Mouse (Mus musculus) kidney, postnatal 25 days (tissue): ENCODE results near the gene Ddx51.

Experiments used
- DNase-seq, 2 experiments: peaks; one replicate each; pipeline ENCODE4 v3.0.0; 2021; ENCODE audit warnings: mixed read lengths in 2 of 2

Gene Ddx51

DNA sequence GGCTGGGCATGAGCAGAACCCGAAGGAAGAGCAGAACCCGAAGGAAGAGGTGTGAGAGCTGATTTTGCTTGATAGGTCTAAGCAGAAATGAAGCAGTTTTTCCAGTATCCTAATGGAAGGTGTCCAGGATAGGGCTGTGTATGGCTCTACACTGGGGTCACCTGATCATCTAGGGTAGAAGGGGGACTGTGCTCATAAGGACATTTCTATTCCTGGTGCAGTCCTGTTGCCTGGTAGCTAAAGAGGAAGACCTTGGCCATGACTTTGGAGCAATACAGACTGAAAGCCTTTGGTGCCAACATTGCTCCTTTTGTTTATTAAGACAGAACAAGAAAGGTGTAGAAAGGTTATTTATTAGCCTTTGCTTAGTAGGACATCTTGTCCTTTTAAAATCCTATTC is 10.8 kb downstream of the Ddx51 start:
- no peak for DNase-seq

DNA sequence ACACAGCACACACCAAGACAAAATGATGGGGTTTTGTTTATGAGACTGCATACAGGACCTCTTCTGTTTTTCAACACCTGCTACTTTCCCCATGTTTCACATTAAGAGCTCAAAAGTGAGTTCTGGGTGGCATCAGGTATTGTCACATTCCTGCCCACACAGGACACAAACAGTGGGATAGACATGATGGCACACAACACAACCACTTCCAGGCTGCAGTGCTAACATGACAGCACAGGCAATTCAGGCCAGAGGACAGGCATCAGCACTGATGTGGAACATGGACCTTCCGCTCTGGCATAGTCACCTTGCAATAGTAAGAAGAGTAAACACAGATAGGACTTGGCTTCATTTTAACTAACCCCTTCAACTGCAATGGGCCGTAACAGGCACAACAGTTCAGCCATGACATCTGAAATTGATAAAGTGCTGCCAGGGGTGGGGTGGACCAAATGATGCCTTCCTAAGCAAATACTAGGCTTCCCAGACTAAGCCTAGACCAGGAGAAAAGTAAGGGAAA is 11.6 kb downstream of the Ddx51 start:
- DNase-seq: no peak

DNA sequence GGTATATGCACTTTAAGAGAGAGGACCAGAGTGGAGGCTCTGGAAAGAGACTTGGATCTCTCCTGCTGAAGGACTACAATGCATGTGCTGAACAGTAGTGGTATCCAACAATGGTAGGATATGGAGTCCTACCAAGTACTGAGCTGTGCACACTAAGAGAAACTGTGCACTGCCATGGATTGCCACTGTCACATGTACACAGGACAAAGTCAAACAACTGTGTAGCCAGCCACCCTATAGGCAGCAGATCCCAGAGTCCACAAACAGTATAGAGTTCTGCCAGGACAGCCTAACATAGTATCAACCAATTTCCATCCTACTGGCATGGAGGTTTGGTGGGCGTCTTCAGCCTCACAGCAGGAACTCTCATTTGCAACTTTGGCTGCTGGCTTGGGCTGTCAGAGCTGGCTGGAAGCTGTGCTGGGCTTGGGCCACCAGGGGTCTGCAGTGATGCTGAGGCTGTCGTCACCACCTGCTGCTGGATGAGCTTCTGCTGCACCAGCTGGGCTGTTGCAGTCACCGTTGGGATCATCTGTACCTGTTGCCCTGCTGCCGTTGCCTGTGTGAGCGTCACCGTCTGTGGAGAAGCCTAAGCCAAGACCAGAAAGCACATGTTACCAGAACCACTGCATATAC is 12.4 kb downstream of the Ddx51 start:
- DNase-seq: no peak

DNA sequence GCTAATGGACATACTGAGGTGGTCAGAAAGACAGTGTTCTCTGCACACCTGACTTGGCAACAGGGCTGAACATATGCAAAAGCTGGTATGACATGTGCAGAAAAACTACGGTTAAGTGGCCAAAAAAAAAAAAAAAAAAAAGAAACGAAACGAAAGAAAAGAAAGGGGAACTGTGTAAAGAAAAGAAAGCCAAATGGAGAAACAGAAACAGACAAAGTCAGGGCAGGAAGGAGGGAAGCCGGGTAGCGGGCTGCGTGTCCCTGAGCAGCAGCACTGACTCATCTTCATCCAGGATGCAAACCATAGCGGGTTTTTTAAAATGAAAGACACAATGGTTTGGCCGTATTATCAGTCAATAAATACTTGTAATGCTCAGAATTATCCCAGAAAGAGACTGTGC is 28.8 kb downstream of the Ddx51 start:
- no peak for DNase-seq

DNA sequence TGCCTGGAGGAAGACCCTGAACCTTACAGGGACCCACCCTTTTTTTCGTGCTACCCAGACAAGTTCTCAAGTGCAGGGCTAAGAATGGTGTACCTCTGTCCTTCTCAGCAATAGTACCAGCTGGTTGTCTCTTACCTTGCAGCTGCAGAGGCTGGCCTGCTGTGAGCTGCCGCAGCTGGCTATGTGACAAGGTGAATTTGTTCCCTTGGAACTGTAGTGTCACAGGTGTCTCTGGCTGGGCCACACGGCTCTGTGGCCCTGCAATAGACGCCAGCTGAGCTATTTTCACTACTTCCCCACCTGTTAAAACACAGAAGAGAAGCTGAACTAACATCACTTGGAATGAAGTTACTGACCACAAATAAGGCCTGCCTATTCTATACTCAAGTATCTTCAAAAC is 45.4 kb downstream of the Ddx51 start:
- DNase-seq: no peak

DNA sequence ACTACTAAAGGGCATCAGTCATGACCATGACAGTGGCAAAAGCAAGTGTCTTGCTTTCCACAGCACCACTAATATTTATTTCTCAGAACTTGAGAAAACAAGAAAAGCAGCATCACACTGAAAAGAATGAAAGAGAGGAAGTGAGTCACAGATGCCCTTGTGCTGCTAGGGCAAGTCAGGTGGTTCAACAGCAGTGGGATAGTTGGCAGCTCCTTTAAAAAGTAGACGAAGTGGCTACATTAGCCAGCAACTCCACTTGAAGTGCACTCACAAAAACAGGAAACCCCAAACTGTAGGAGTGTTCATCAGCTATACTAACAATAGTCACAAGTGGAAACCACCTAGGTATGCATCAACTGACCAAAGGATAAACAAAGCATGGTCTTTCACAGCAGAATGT is 50.8 kb downstream of the Ddx51 start:
- DNase-seq: no peak

DNA sequence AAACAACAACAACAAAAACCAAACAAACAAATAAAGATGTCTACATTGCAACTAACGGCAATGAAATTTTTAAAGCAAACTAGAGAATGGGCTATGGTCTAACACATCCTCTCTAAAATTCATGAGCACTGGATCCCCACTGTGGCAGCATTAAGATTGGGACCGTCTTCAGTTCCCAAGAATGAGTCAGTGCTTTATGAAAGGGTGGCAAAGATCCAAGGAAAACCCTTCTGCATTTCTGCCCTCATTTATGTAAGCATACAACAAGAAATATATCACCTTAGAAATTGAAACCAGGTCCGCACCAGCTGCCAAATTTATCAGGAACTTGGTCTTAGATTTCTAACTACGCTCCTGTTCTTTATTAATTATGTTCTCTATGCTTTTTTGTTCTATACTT is 56.0 kb downstream of the Ddx51 start:
- no peak for DNase-seq
